ENCODE assay signal across 8 mouse cellular contexts in genomic region chr1:156718286-156718949, GRCm38 (mm10). TPM values are rescaled to one million over a fixed set of nuclear protein-coding genes. Genes with fewer than 3 reads are reported as not detected.
A peak's percentile ranks its signal among the peaks of the same experiment; 100 is the strongest.
DNase-seq lines count a peak whose midpoint lies in the region; ATAC-seq and TF ChIP-seq lines count a peak whose summit lies in the region.

No protein-coding gene starts in this region.

- under 1% methylated on average over 52 of the region's 73 CpGs for WGBS in intestine, embryonic 15.5 days
- under 1% methylated on average over 58 of the region's 73 CpGs for WGBS in liver, embryonic 15.5 days (ENCODE audit: insufficient replicate concordance)
- 1% methylated on average over 47 of the region's 73 CpGs for WGBS in stomach, postnatal 0 days

- ATAC-seq in common myeloid progenitor, adult 5-6 weeks (replicated peaks; ENCODE audit: low read depth, poor library complexity, severe bottlenecking), result peak; percentile 50
- ATAC-seq in intestine, embryonic 15.5 days, result peak; percentile 84
- ATAC-seq in liver, embryonic 15.5 days (ENCODE audit: insufficient read depth), result peak; percentile 61
- peak; percentile 43 for ATAC-seq in stomach, postnatal 0 days (ENCODE audit: low FRiP score, low TSS enrichment)

- peak overlapping the region; percentile 91 for H3K27ac ChIP-seq in intestine, embryonic 15.5 days
- H3K27ac ChIP-seq in liver, embryonic 15.5 days (replicated peaks), result peak overlapping the region; percentile 89
- H3K27ac ChIP-seq in stomach, postnatal 0 days (replicated peaks), result peak overlapping the region; percentile 95

- H3K4me1 ChIP-seq in intestine, embryonic 15.5 days (replicated peaks), result peaks cover 8% of the 10 kb centered on the region; the same call in 1 of the 2 replicates
- peaks cover 58% of the 10 kb centered on the region for H3K4me1 ChIP-seq in liver, embryonic 15.5 days (replicated peaks)
- H3K4me1 ChIP-seq in stomach, postnatal 0 days (replicated peaks; ENCODE audit: control insufficient read depth, insufficient read depth), result no peaks in the 10 kb centered on the region

- H3K4me3 ChIP-seq in intestine, embryonic 15.5 days (replicated peaks), result peak overlapping the region; percentile 77
- H3K4me3 ChIP-seq in liver, embryonic 15.5 days (replicated peaks), result peak overlapping the region; percentile 95
- H3K4me3 ChIP-seq in stomach, postnatal 0 days (ENCODE audit: low read depth, low read length), result peak overlapping the region; percentile 80

- intact Hi-C loops in gastrocnemius, postnatal 14 days (cut with DNase I; ENCODE audit: low total_unique reads), result no loop called here

- H3K4me2 ChIP-seq in intestine, embryonic 15.5 days (replicated peaks), result peak overlapping the region; percentile 66
- H3K4me2 ChIP-seq in liver, embryonic 15.5 days, result peak overlapping the region; percentile 82
- peak overlapping the region; percentile 71 for H3K4me2 ChIP-seq in stomach, postnatal 0 days (replicated peaks; ENCODE audit: low read depth)

- peak overlapping the region; percentile 80 for H3K9ac ChIP-seq in intestine, embryonic 15.5 days
- H3K9ac ChIP-seq in liver, embryonic 15.5 days, result peak overlapping the region; percentile 93
- peak overlapping the region; percentile 77 for H3K9ac ChIP-seq in stomach, postnatal 0 days (ENCODE audit: low read length)

- DNase-seq in A20 (ENCODE audit: low read depth, low spot score) (peak; percentile 86), MN1 (ENCODE audit: low spot score) (peak; percentile 73)
- DNase-seq in gastrocnemius, postnatal 14 days, result peak; percentile 58
- DNase-seq in neural tube, embryonic 10.5 days (ENCODE audit: extremely low spot score, low spot score), result peak; percentile 87
- no peak for DNase-seq in stomach, postnatal 0 days (ENCODE audit: low spot score)

- TF ChIP-seq EP300 in stomach, postnatal 0 days (optimal IDR thresholded peaks at IDR 0.05), result no peak

- no peaks in the 10 kb centered on the region for H3K27me3 ChIP-seq in intestine, embryonic 15.5 days (replicated peaks)
- no peaks in the 10 kb centered on the region for H3K27me3 ChIP-seq in liver, embryonic 15.5 days
- H3K27me3 ChIP-seq in stomach, postnatal 0 days (ENCODE audit: control insufficient read depth, insufficient read depth, low read length), result no peaks in the 10 kb centered on the region

- peak; percentile 47 for TF ChIP-seq CTCF in stomach, postnatal 0 days (IDR thresholded peaks at IDR 0.05; ENCODE audit: low read depth)

- H3K9me3 ChIP-seq in intestine, embryonic 15.5 days, result no peaks in the 10 kb centered on the region
- no peaks in the 10 kb centered on the region for H3K9me3 ChIP-seq in liver, embryonic 15.5 days (replicated peaks)
- H3K9me3 ChIP-seq in stomach, postnatal 0 days (ENCODE audit: control insufficient read depth, low read length), result no peaks in the 10 kb centered on the region

- no peaks in the 10 kb centered on the region for H3K36me3 ChIP-seq in intestine, embryonic 15.5 days
- H3K36me3 ChIP-seq in liver, embryonic 15.5 days (replicated peaks), result 0 out of 2 replicates have a peak, but pooled peaks cover 3% of the 10 kb centered on the region
- no peaks in the 10 kb centered on the region for H3K36me3 ChIP-seq in stomach, postnatal 0 days (ENCODE audit: control insufficient read depth, insufficient read depth, low read length)

RNA-seq across cellular contexts. Expression of gene Fam20b, which starts 0.5 kb away (rescaled TPM):
- 35.0 and 35.9 TPM in 2 replicates for total RNA-seq in common myeloid progenitor, adult 5-6 weeks (2017)
- total RNA-seq in gastrocnemius, postnatal 14 days (2021), result 10 to 100 TPM; 26.8 to 27.2 TPM
- 45.5 and 48.0 TPM in 2 replicates for polyA plus RNA-seq in intestine, embryonic 15.5 days (2015; fragmentation: Nextera tagmentation; extraction: Ambion mirVana)
- polyA plus RNA-seq in liver, embryonic 15.5 days (2015; fragmentation: Nextera tagmentation; extraction: Ambion mirVana), result 9.2 and 9.3 TPM in 2 replicates
- polyA plus RNA-seq in stomach, postnatal 0 days (2015; fragmentation: Nextera tagmentation; extraction: Ambion mirVana), result 24.7 and 28.0 TPM in 2 replicates

RNA-seq across cellular contexts. Expression of gene Tor3a, which starts 44.3 kb away (rescaled TPM):
- total RNA-seq in common myeloid progenitor, adult 5-6 weeks (2017), result 16.1 and 22.1 TPM in 2 replicates
- total RNA-seq in gastrocnemius, postnatal 14 days (2021), result 1 to 10 TPM; 5.3 to 7.4 TPM
- polyA plus RNA-seq in intestine, embryonic 15.5 days (2015; fragmentation: Nextera tagmentation; extraction: Ambion mirVana), result 5.4 and 5.6 TPM in 2 replicates
- 4.4 and 4.6 TPM in 2 replicates for polyA plus RNA-seq in liver, embryonic 15.5 days (2015; fragmentation: Nextera tagmentation; extraction: Ambion mirVana)
- polyA plus RNA-seq in stomach, postnatal 0 days (2015; fragmentation: Nextera tagmentation; extraction: Ambion mirVana), result 16.8 and 17.1 TPM in 2 replicates
